Mouse (Mus musculus) ES-CJ7 (cell line): ENCODE data around the gene Ing1.

Experiments used
- DNase-seq: peaks from one replicate; pipeline ENCODE4 v3.0.0; 2011; ENCODE audit warnings: low read depth, low spot score

Ing1 gene

DNA sequence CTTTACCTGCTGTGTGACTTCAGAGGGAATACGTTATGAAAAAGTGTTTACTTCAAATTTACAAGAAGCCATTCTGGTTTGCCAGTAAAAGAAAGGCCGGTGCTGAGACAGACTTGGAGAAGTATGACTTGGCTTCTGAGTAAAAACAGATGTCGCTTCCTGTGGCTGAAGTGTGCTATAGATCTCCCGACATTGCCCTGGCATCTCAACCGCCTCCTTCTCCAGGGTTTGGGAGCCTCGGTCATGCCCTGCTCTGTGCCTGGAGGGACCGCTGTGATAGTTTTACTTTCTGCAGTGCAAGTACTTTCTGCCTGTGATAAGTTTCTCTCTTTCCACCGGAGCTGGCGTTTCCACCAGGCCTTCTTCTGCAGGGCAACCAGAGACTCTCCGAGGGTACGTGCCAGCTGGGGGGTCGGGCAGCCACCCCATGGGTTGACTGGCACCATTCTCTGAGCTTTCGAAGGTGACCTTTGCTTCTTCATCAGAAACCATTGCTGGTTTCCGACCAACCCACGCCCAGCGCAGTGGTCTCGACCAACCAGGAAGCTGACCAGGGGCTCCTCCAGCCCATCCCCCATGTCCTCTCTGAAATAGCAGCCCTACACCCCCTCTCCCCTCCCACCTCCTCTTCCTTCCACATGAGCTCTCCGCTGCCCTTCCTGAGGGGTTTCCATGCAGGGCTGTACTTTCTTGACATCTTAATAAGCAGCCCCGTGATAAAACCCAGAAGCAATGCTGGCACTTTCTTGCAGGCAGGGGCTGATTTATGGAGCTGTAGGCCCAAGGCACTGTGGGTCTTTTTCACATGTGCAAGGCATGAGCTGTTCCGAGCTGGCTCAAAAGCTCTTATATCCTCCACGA is 30.4 kb downstream of the Ing1 start:
- no peak for DNase-seq

DNA sequence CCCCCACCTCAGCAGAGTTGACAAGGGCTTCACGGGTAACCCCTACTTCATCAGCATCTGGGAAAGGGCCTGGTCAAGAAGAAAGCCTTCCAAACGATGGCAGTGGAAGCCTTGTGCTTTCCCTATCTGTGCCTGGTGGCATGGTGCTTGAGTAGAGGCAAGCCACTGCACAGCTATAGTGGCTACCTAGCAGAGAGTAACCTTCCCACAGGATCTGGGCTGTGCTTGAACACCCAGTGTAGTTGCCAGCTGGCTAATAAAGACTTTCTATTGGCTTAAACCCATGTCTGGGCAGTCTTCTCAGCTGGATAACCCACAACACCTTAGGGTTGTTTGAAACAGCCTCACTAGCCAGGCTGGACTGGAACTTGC is 31.0 kb downstream of the Ing1 start:
- DNase-seq = no peak

GRCm38 (mm10) chr8:11591837-11592236 is 36.5 kb downstream of the Ing1 start:
- DNase-seq = no peak

DNA sequence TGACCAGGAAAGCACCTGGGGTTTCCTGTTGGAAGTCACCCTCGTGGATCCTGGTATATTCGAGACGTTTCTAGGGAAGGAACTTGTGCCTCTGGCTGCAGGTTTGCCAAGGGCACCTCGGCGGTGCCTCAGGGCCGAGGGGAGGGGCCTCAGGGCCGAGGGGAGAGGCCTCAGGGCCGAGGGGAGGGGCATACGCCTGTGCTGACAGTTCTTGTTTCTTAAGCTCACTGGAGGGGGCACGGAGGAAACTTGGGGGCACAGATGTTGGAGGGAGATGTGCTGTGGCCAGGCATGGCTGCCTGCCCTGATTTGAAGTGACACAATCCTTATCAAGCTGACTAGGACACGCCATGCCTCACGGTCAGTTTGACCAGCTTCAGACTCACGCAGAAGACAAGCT is 36.9 kb downstream of the Ing1 start:
- peak; percentile 52 for DNase-seq

- DNase-seq = peak; percentile 57
Measured at GRCm38 (mm10) chr8:11593222-11593884, 38.0 kb downstream of the Ing1 start.

DNA sequence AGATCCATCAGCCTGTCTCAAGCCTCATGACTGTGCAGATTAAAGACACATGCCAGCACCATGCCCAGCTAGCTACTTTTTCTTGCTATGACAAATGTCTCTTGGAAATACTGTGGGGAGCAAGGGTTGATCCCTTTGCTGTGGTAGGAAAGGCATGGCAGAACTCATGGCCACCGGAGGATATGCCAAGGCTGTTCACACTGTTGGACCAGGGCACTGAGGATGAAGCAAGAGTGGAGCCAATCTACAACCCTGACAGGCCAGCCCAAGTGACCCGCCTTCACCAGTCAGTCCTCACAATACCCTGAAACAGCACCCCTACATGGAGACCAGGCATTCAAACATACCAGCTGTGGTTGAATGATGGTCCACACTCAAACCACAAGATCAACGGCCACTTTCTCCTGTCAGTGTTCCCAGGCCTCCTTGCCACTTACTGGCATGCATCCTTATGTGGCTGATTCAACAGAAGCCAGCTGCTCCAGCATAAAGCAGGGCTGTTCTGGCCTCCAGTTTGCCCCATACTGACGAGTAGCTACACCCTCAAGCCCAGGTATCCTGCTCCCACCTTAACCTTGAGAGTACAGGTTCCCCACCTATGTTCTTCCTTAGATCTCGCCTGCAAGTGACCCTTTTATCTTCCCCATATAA is 45.1 kb downstream of the Ing1 start:
- no peak for DNase-seq

DNA sequence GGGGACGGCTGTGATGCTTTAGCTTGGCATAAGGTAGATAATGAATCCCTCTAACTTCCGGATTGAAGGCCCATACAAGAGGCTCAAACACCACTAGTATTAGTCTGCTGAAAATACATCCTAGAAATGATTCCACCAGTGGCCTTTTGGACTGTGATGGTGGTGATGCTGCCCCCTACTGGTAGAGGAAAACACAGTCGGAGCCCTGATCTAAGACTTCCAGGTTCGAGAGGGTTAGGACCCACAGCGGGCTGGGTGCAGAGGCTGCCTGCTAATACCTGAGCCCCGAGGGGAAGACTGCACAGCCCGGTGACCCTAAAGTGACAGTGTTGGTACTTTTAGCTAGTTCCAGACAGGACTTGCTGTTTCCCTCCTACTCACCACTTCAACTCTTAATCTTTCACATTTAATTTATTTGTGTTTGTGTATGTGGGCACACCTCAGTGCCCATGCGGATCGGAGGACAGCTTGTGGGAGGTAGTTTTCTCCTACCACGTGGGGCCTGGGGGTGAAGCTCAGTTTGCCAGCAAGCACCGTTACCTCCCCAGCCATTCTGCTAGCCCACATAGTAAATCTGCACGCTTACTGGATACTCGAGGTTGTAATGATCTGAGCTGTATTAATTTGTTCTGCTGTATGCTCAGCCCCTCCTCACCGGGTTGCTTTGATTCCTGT is 46.8 kb downstream of the Ing1 start:
- DNase-seq = peak; percentile 83

GRCm38 (mm10) chr8:11608848-11609247 is 53.5 kb downstream of the Ing1 start:
- peak; percentile 45 for DNase-seq
